Mouse (Mus musculus): ENCODE measurements at regions not wholly inside any gene's neighbourhood (a gene's known extent, or its start where the extent isn't known, plus 50 kb on each side); places are given as distances from the start of the nearest gene placed in this dataset.

- TF ChIP-seq CTCF (IDR thresholded peaks at IDR 0.05; ENCODE audit: low read depth) = no peak
- no peak overlapping the region for H3K9ac ChIP-seq
- 0 out of 2 replicates have a peak, but pooled peaks cover 2% of the 10 kb centered on the region for H3K27me3 ChIP-seq (ENCODE audit: insufficient read depth, low read length)
- H3K27ac ChIP-seq (ENCODE audit: low read depth) = peak overlapping the region; percentile 47; the same call in 1 of the 2 replicates
- WGBS = 7% methylated on average over 16 of the region's 16 CpGs
- H3K9me3 ChIP-seq (ENCODE audit: low read depth, low read length) = no peaks in the 10 kb centered on the region
- ATAC-seq (ENCODE audit: insufficient read depth) (peak; percentile 28; the same call in 1 of the 2 replicates), DNase-seq (peak; percentile 76)
- H3K4me2 ChIP-seq = peak overlapping the region; percentile 23
- H3K36me3 ChIP-seq (ENCODE audit: insufficient read depth) = no peaks in the 10 kb centered on the region
- no peak overlapping the region for H3K4me3 ChIP-seq (ENCODE audit: low read depth, low read length)
- H3K4me1 ChIP-seq (ENCODE audit: insufficient read depth) = peaks cover 8% of the 10 kb centered on the region; the same call in 1 of the 2 replicates
Observed at GRCm38 (mm10) chr6:100143586-100144301, 143.5 kb downstream of the Rybp start.

GRCm38 (mm10) chr6:100141225-100141624 is 146.1 kb downstream of the Rybp start:
- Histone ChIP-seq H3K36me3 (ENCODE audit: insufficient read depth) (no peaks in the 10 kb centered on the region), H3K4me3 (ENCODE audit: low read depth, low read length) (no peak overlapping the region), H3K27me3 (ENCODE audit: insufficient read depth, low read length) (peaks cover 2% of the 10 kb centered on the region; the same call in 1 of the 2 replicates), H3K4me2 (no peak overlapping the region), H3K9me3 (ENCODE audit: low read depth, low read length) (no peaks in the 10 kb centered on the region), H3K27ac (ENCODE audit: low read depth) (no peak overlapping the region), H3K4me1 (ENCODE audit: insufficient read depth) (no peaks in the 10 kb centered on the region; the same call in 1 of the 2 replicates), H3K9ac (no peak overlapping the region)
- TF ChIP-seq CTCF (IDR thresholded peaks at IDR 0.05; ENCODE audit: low read depth) = no peak
- ATAC-seq (ENCODE audit: insufficient read depth) (no peak), DNase-seq (no peak)
- WGBS = 61% methylated on average over 5 of the region's 5 CpGs

GRCm38 (mm10) chr6:100140581-100141114 is 146.6 kb downstream of the Rybp start:
- no peak overlapping the region for H3K9ac ChIP-seq
- 31% methylated on average over 6 of the region's 6 CpGs for WGBS
- H3K36me3 ChIP-seq (ENCODE audit: insufficient read depth) = no peaks in the 10 kb centered on the region
- H3K4me3 ChIP-seq (ENCODE audit: low read depth, low read length) = no peak overlapping the region
- H3K9me3 ChIP-seq (ENCODE audit: low read depth, low read length) = no peaks in the 10 kb centered on the region
- H3K4me1 ChIP-seq (ENCODE audit: insufficient read depth) = no peaks in the 10 kb centered on the region; the same call in 1 of the 2 replicates
- DNase-seq = no peak
- no peak overlapping the region for H3K4me2 ChIP-seq
- no peak overlapping the region for H3K27ac ChIP-seq (ENCODE audit: low read depth)
- peaks cover 2% of the 10 kb centered on the region; the same call in 1 of the 2 replicates for H3K27me3 ChIP-seq (ENCODE audit: insufficient read depth, low read length)
- ATAC-seq (ENCODE audit: insufficient read depth) = no peak
- TF ChIP-seq CTCF (IDR thresholded peaks at IDR 0.05; ENCODE audit: low read depth) = no peak

DNA sequence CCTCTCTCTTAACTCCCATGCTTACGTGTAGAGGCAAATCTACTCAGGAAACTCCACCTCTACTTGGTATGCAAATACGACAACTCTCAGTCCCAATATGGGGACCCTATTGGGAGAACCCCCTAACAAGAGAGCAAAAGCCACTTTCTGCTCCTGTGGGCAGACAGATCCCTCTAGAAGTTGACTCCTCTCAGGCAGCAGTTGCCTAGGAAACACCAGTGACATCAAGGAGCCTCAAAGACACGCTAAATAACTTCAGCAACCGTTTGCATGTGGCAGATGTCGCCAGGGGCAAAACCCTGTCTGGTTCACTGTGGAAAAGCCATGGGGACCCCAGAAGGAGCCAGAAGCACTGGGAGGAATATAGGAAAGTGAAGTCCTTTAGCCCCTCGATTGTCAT is 147.5 kb downstream of the Rybp start:
- no peak for ATAC-seq (ENCODE audit: insufficient read depth)
- Histone ChIP-seq H3K4me2 (no peak overlapping the region), H3K36me3 (ENCODE audit: insufficient read depth) (no peaks in the 10 kb centered on the region), H3K9ac (no peak overlapping the region), H3K9me3 (ENCODE audit: low read depth, low read length) (no peaks in the 10 kb centered on the region), H3K27me3 (ENCODE audit: insufficient read depth, low read length) (peaks cover 2% of the 10 kb centered on the region; the same call in 1 of the 2 replicates), H3K4me1 (ENCODE audit: insufficient read depth) (no peaks in the 10 kb centered on the region; the same call in 1 of the 2 replicates), H3K4me3 (ENCODE audit: low read depth, low read length) (no peak overlapping the region), H3K27ac (ENCODE audit: low read depth) (no peak overlapping the region)
- no peak for DNase-seq
- no peak for TF ChIP-seq CTCF (IDR thresholded peaks at IDR 0.05; ENCODE audit: low read depth)
- 56% methylated on average over 6 of the region's 6 CpGs for WGBS

DNA sequence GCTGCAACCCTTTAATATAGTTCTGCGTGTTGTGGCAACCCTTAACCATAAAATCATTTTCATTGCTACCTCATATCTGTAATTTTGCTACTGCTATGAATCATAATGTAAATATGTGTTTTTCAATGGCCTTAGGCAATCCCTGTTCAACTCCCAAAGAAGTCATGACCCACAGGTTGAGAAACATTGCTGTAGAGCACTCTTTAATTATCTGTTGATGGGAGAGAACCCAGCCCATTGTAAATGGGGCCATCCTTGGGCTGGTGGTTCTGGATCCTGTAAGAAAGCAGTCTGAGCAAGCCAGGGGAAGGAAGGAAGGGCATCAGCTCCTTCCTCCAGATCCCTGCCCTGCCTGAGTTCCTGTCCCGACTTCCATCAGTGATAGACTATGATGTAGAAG is 148.6 kb downstream of the Rybp start:
- WGBS = 67% methylated on average over 2 of the region's 2 CpGs
- peaks cover 2% of the 10 kb centered on the region; the same call in 1 of the 2 replicates for H3K27me3 ChIP-seq (ENCODE audit: insufficient read depth, low read length)
- H3K36me3 ChIP-seq (ENCODE audit: insufficient read depth) = no peaks in the 10 kb centered on the region
- no peaks in the 10 kb centered on the region for H3K9me3 ChIP-seq (ENCODE audit: low read depth, low read length)
- H3K4me2 ChIP-seq = no peak overlapping the region
- no peak for ATAC-seq (ENCODE audit: insufficient read depth)
- H3K4me1 ChIP-seq (ENCODE audit: insufficient read depth) = no peaks in the 10 kb centered on the region; the same call in 1 of the 2 replicates
- H3K27ac ChIP-seq (ENCODE audit: low read depth) = no peak overlapping the region
- H3K9ac ChIP-seq = no peak overlapping the region
- DNase-seq = no peak
- H3K4me3 ChIP-seq (ENCODE audit: low read depth, low read length) = no peak overlapping the region
- TF ChIP-seq CTCF (IDR thresholded peaks at IDR 0.05; ENCODE audit: low read depth) = no peak

DNA sequence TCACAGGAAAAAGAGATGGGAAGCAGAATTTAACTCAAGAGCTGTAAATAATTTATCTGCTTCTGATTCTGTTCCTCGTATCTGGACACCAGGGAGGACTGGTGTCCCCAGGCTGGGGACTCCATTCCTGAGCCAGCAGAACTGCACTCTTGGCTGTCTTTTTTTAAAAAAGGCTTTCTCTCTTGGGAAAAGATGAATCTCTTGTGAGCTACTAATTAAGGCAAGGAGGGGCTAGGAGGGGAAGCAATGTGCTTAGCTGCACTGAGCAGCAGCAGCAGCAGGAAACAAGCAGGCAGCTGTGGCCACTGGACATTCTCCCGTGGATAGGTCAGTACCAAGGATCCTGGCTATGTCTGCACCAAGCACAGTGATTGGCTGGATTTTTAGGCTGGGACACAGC is 152.1 kb downstream of the Rybp start:
- no peaks in the 10 kb centered on the region for H3K4me1 ChIP-seq (ENCODE audit: insufficient read depth)
- H3K4me2 ChIP-seq = no peak overlapping the region
- no peaks in the 10 kb centered on the region for H3K36me3 ChIP-seq (ENCODE audit: insufficient read depth)
- H3K27ac ChIP-seq (ENCODE audit: low read depth) = no peak overlapping the region
- TF ChIP-seq CTCF (IDR thresholded peaks at IDR 0.05; ENCODE audit: low read depth) = no peak
- DNase-seq (peak; percentile 32), ATAC-seq (ENCODE audit: insufficient read depth) (no peak)
- no peaks in the 10 kb centered on the region; the same call in 1 of the 2 replicates for H3K27me3 ChIP-seq (ENCODE audit: insufficient read depth, low read length)
- no peak overlapping the region for H3K4me3 ChIP-seq (ENCODE audit: low read depth, low read length)
- 22% methylated on average over 2 of the region's 2 CpGs for WGBS
- no peak overlapping the region for H3K9ac ChIP-seq
- no peaks in the 10 kb centered on the region for H3K9me3 ChIP-seq (ENCODE audit: low read depth, low read length)

- no peaks in the 10 kb centered on the region for H3K36me3 ChIP-seq (ENCODE audit: insufficient read depth)
- H3K27ac ChIP-seq (ENCODE audit: low read depth) = no peak overlapping the region
- no peak overlapping the region for H3K9ac ChIP-seq
- ATAC-seq (ENCODE audit: insufficient read depth) (no peak), DNase-seq (no peak)
- no peak for TF ChIP-seq CTCF (IDR thresholded peaks at IDR 0.05; ENCODE audit: low read depth)
- H3K9me3 ChIP-seq (ENCODE audit: low read depth, low read length) = no peaks in the 10 kb centered on the region
- H3K4me3 ChIP-seq (ENCODE audit: low read depth, low read length) = no peak overlapping the region
- H3K4me2 ChIP-seq = no peak overlapping the region
- 69% methylated on average over 9 of the region's 9 CpGs for WGBS
- no peaks in the 10 kb centered on the region; the same call in 1 of the 2 replicates for H3K27me3 ChIP-seq (ENCODE audit: insufficient read depth, low read length)
- no peaks in the 10 kb centered on the region for H3K4me1 ChIP-seq (ENCODE audit: insufficient read depth)
Observed at GRCm38 (mm10) chr6:100133970-100134369, 153.3 kb downstream of the Rybp start.
